Comparison of ENCODE assay signal across 27 mouse cellular contexts in genomic region chr7:82075359-82075758, GRCm38 (mm10).
"Had no signal": no experiment of that assay in that cellular context is flagged by ENCODE, and none has a peak within 500 bp of the region (broad histone marks: within the 10 kb centered on the region; RNA-seq: fewer than 3 reads in every experiment).

No protein-coding gene starts in this region.

- DNase-seq: gastrocnemius, adult 2 months; gastrocnemius, postnatal 10 days; gastrocnemius, postnatal 25 days; heart, adult 2 months; heart, postnatal 10 days; heart, postnatal 4 days; kidney, adult 18-20 months; kidney, adult 8-10 months; kidney, postnatal 10 days; kidney, postnatal 25 days; kidney, postnatal 4 days; layer of hippocampus, postnatal 36 days; left cerebral cortex, postnatal 4 days had no signal

- H3K36me3 ChIP-seq: heart, embryonic 12.5 days; hindbrain, embryonic 10.5 days; hindbrain, embryonic 12.5 days; intestine, embryonic 15.5 days; limb, embryonic 13.5 days; limb, embryonic 15.5 days; liver, embryonic 12.5 days had no signal

- H3K27me3 ChIP-seq: hindbrain, embryonic 12.5 days; intestine, embryonic 15.5 days; limb, embryonic 13.5 days; limb, embryonic 15.5 days; liver, embryonic 12.5 days had no signal

- H3K4me1 ChIP-seq: hindbrain, embryonic 10.5 days; hindbrain, embryonic 12.5 days; intestine, embryonic 15.5 days; limb, embryonic 15.5 days; liver, embryonic 12.5 days had no signal

- H3K9ac ChIP-seq: heart, embryonic 12.5 days; hindbrain, embryonic 12.5 days; hindbrain, embryonic 14.5 days; intestine, embryonic 15.5 days; limb, embryonic 13.5 days; limb, embryonic 15.5 days; liver, embryonic 12.5 days; liver, embryonic 14.5 days had no signal

- ATAC-seq: forebrain, embryonic 16.5 days; hindbrain, embryonic 16.5 days; inflammation-experienced regulatory T-cells, adult 6 months; intestine, embryonic 15.5 days; intestine, postnatal 0 days; liver, embryonic 12.5 days had no signal

- H3K4me3 ChIP-seq: gastrocnemius, adult 2 months; heart, adult 2 months; heart, embryonic 12.5 days; hindbrain, embryonic 10.5 days; hindbrain, embryonic 12.5 days; intestine, embryonic 15.5 days; layer of hippocampus, adult 2 months; limb, embryonic 13.5 days; limb, embryonic 15.5 days; liver, embryonic 12.5 days had no signal

- H3K4me2 ChIP-seq: heart, embryonic 12.5 days; hindbrain, embryonic 12.5 days; hindbrain, embryonic 14.5 days; intestine, embryonic 15.5 days; limb, embryonic 13.5 days; limb, embryonic 15.5 days; liver, embryonic 12.5 days had no signal

- H3K27ac ChIP-seq: gastrocnemius, adult 2 months; heart, adult 2 months; hindbrain, embryonic 10.5 days; hindbrain, embryonic 12.5 days; hindbrain, embryonic 14.5 days; intestine, embryonic 15.5 days; layer of hippocampus, adult 2 months; limb, embryonic 13.5 days; limb, embryonic 15.5 days; liver, embryonic 12.5 days; liver, embryonic 14.5 days had no signal

- H3K9me3 ChIP-seq: heart, embryonic 12.5 days; hindbrain, embryonic 10.5 days; hindbrain, embryonic 12.5 days; intestine, embryonic 15.5 days; limb, embryonic 13.5 days; limb, embryonic 15.5 days; liver, embryonic 12.5 days had no signal
